Mouse (Mus musculus) adrenal gland, postnatal 14 days (tissue): ENCODE measurements at regions not wholly inside any gene's neighbourhood (a gene's known extent, or its start where the extent isn't known, plus 50 kb on each side); places are given as distances from the start of the nearest gene placed in this dataset.
A peak's percentile ranks its signal among the peaks of the same experiment; 100 is the strongest.

Experiments used
- DNase-seq: peaks from one replicate; pipeline ENCODE4 v3.0.0; 2021; ENCODE audit warnings: mixed read lengths

GRCm38 (mm10) chr11:19670853-19671530 is 253.2 kb upstream of the Spred2 start:
- DNase-seq = peak; percentile 63

- DNase-seq = no peak
Measured at GRCm38 (mm10) chr11:19673012-19673411, 251.2 kb upstream of the Spred2 start.

- no peak for DNase-seq
Measured at GRCm38 (mm10) chr11:19676514-19676913, 247.7 kb upstream of the Spred2 start.

- DNase-seq = no peak
Measured at GRCm38 (mm10) chr11:19679041-19679440, 245.1 kb upstream of the Spred2 start.

DNA sequence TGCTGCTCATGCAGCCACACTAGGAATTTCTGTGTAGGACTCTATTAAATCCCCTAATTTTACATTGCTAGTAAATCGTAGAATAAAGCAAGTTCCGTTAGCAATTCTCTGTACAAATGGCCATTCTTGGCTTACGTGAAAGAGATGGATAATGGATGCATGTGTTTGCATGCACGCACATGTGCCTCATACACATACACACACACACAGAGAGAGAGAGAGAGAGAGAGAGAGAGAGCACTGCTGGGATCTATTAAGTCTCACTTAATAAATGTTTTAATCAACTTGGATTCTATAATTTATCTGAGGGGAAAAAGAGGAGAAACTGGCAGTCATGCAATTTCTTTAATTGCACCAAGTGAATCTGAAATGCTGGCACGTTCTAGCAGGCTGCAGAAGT is 244.5 kb upstream of the Spred2 start:
- DNase-seq = no peak

- DNase-seq = no peak
Measured at GRCm38 (mm10) chr11:19701198-19701597, 223.0 kb upstream of the Spred2 start.

DNA sequence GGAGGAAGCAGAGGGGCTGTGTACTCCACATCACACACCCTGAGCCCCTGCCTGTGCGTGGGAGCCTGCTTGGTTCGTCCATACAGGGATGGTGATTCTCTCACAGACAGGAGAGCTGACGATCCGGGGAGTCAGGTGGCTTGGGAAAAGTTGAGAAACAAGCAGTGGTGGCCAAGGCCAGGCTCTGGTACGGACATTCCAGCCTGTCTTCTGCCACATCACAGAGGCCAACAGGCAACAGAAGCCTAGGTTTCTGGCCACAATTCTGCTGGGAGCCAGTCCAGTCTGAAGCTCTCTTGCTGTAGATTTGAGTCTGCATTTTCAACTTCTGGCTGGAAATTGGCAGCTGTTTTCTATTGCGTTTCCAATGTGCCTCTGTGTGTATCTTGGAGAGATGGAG is 215.4 kb upstream of the Spred2 start:
- no peak for DNase-seq

GRCm38 (mm10) chr11:19709337-19709736 is 214.8 kb upstream of the Spred2 start:
- DNase-seq = no peak

DNA sequence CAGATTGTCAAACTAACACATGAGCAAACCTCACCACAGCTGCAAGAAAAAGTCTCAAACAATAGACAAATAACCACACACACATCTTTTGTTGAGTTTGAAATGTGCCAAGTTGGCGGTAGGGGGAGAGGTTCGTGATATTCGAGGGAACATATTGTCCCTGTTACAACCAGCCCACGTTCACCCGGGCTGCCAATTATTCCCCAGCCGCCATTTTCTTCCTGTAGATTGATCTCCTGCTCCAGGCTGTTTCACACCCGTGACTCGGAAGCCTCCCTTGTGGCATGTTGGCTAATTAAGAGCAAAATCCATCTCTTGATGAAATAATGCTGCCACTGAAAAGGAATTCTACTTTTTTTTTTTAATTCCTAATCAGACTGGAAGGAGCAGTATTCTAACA is 211.1 kb upstream of the Spred2 start:
- no peak for DNase-seq

DNA sequence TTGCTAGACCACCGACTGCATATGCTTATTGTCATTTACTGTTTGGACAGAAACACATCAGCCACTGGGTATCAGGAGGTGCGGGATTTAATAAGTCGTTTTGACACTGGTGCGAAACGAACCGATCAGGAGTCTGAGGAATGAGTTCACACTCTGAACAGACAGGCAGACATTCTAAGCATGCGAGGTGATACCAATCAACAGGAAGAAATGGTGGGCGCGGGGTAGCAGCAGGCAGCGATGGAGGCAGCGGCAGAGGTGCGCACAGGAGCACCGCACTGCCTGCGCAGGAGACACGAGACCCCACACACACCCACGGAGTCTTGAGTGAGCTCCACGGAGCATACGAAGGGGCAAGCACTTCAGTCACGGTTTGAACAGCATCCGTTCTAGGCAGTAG is 210.6 kb upstream of the Spred2 start:
- DNase-seq = no peak

DNA sequence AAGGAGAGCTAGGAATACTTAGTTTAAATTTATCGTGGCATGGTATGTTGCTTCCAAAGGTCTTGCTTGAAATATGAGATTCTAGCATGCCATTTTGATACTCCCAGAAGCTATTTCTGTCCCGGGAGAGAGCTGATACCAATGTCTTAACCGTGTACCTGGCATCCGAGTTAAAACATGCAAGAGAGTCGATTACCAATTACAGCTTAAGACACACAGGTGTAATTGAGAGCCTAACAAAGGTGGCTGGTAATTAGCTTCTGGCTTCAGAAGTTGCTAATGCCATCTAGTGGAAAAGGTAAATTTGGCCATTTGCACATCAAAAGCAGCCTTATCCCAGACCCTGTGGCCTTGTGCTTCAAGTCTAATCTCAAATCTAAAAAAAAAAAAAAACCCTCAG is 210.0 kb upstream of the Spred2 start:
- DNase-seq = no peak

GRCm38 (mm10) chr11:19714888-19715595 is 209.1 kb upstream of the Spred2 start:
- no peak for DNase-seq

DNA sequence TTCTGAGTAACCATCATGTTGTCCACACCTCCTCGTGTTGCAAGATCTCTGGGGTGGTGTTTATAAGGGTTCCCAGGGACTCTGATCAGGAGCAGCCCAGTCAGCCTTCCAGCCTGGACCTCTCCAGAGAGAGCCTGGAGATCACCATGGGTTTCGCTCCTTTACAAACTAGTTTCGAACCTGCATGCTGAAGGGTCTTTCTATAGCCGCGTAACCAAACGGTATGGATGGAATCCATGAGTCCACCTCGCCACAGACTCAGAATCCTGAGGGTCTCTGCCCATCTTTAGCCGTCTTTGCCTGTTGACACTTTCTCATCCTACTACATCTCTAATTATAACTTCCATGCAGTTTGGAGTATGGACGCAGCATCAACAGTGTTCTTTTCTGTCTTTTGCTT is 206.0 kb upstream of the Spred2 start:
- no peak for DNase-seq

- DNase-seq = no peak
Measured at GRCm38 (mm10) chr11:19729031-19729430, 195.1 kb upstream of the Spred2 start.

- no peak for DNase-seq
Measured at GRCm38 (mm10) chr11:19730747-19731146, 193.4 kb upstream of the Spred2 start.

- no peak for DNase-seq
Measured at GRCm38 (mm10) chr11:19736076-19736475, 188.1 kb upstream of the Spred2 start.

DNA sequence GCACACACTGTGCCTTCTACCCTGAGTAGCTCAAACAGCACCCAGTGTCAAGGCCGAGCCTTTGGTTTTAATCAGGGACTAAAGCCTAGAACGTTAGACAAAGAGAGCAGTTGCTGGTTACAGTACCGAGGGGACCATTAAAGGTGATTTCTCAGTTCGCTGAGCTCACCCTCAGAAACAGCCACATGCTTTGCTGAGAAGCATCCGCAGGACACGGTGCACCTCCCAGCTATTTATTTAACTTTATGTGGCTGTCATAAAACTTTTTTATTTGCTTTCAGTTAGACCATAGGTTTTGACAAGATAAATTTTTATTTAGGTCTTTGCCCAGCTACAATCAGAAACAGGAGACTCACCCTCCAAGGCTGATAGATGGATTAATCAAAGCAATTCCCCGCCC is 187.2 kb upstream of the Spred2 start:
- DNase-seq = no peak

DNA sequence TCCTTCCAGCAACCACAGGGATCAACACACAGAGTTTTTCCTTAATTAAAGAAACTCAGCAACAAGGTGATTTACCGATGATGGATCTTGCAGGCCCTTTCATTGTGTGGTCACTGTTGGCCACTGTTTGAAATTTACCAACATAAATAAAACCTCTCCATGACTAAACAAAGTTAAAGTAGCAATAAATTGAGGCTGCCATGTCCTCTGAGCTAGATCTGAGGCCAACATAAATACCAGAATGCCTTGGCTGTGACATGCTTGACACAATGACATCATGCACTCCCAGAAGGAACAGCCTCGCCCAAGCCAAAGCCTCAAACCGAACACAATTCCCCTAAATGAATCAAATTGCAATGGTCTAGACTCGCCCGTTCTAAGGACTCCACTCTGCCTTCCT is 186.8 kb upstream of the Spred2 start:
- peak; percentile 52 for DNase-seq

GRCm38 (mm10) chr11:19737807-19738206 is 186.4 kb upstream of the Spred2 start:
- DNase-seq = no peak

DNA sequence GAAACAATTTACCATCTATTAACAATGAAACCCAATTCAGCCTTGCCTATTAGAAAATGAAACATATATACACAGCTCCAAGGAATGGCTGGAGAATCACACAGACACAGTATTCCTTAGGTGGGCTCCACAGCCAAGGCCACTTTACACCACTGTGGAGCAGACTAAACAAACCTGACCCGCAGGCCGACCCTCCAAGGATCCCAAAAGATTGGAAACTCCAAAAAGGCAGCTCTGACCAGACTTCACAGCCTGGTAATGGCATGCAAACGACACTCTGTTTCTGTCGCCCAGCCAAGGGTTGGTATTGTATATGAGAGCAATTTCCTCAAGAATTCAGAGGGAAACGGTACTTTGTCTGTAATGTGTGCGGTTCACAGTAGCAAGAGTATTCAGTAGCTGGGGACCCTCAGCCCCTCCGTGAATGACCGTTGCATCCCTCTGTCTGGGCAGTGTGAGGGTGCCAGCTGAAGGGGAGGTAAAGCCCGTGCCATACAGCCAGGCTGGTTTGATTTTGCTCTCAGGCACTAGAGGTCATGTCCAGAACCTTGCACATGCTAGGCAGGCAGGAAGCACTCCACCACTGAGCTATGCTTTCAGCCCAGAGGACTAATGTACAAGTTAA is 184.5 kb upstream of the Spred2 start:
- DNase-seq = no peak

GRCm38 (mm10) chr11:19740562-19740961 is 183.6 kb upstream of the Spred2 start:
- no peak for DNase-seq

DNA sequence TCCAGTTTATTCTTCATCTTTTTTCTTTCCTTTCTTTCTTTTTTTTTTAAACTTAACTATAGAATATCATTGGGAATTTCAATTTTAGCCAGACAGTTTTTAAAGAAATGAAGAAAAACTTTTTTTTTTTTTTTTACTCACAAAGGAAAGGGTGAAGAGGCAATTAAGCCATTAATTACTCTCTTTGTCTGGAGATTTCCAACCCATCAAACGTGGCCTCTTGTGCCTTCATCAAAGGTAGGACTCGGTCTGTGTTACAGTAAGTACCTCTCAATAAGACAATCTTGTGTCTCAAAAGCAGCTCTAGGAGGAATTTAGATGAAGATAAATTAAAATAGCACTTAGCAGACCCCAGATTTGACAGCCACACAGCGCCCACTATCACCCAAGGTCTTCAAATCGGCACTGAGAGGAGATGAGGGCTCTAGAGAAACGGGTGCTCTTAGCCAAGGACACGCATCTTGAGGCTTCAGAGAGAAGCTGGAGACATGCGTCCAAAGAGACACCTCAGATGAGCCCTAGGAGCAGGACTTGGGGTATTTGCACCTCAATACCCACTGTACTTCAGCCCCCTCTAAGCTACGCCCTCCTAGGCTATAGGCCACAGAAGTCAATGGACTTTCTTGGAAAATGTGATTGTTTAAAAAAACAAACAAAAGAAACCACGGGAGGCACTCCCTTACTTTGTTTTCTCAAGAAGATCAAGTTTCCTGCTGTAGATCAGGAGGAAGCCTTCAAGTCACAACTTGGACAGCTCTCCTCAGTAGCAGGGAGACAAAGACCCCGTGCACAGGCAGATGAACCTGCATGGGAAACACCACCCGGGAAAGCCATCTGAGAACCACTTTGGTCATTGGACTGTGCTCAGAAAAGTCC is 176.8 kb upstream of the Spred2 start:
- no peak for DNase-seq
